Mouse (Mus musculus): Measurements from ENCODE around the gene Serpinb6a. TPM values are rescaled to one million over a fixed set of nuclear protein-coding genes. Genes with fewer than 3 reads are reported as not detected.

Gene Serpinb6a
- polyA plus RNA-seq (2014; fragmentation: Illumina TruSeq; extraction: RNeasy Lipid Tissue Mini Kit (QIAGEN cat#74804); ENCODE audit: low read depth, low replicate concordance) = 140 TPM

DNA sequence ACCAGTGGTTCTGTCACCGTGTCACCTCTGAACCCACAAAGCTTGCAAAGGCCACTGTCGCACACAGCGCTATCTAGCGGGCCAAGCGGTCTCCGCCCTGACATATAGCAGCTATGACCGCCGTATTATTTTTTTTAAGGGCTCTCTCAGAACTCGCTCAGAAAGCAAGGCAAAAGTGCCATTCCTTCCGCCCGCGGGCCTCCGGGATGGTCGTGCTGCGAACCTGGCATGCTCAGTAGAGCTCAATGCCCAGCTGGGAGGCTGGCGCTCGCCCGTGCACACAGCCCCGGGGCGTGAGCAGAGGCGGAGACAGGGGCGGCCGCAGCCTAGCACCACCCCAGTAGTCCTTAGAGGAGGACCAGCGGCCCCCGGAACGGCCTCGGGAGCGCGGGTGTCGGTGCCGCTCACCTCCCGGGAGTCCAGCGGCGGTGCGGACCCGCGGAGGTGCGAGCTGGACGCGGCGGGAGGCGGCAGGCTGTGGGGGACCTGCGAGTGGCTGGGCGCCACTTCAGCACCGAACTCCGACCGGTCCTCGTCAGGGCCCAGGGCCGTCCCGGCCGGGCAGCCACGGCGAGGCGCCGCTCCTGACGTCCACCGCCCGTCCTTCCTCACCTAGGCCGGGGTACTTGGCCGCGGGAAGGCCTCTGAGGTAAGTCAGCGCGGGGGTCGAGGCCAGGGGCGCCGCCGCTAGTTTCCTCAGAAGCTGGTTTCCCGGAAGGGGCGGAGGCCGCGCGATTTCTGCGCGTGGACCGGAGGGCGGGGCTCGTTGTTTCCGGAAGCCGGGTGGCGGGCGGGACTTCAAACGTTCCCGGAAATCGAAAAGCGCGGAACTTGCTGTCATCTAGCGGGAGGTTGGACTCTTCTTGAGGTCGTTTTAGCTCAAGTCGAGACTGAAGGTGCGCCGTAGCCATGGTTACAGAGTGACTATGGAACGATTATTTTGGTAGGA lies at the start of gene Serpinb6a, which contains the start of gene Ripk1:
Serpinb6a (minus strand) TSS at position 737 of the 949 bp plus-strand sequence.
Ripk1 (plus strand) TSS at position 306 of the 949 bp plus-strand sequence.

DNA sequence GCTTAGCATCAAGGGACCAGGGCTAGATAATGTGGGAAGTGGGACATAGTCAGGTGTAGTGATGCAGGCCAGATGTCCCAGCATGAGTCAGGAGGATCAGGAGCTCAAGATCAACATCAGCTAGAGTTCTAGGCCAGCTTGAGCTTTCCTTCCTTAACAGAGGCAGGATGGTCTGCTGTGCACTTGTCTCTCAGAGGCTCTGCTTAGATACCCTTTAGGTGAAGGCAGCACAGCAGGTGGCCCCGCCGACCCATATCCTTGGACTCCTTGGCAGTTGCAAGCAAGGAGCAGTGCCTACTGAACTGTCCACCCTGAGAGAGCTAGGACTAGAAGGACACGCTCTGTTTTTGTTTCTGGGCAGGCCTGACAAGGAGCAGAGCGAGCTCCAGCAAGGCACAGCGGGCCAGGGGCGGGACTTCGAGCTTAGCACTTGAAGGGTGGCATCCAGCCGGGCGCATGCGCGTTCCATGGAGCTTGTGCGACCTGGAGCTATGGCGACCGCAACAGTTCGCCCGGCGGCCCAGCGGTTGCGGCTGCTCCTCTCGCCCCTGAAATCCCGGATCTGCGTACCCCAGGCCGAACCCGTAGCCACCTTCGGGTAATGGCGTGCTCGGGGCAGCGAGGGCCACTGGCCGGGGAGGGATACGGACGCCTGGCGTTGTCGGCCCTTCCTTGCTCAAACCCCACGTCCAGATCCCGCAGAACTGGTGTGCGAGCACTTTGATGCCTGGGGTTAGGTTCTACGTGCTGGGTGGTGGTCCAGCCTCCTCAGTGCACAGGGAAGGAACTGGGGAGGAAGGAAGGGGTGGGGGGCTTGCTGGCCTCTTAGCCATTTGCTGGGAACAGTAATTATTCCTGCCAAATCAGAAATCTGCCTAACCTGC lies 34.8 kb upstream of the Serpinb6a start, which contains the start of gene Bphl:
Bphl (plus strand) TSS at position 426 of the 884 bp plus-strand sequence.

GRCm38 (mm10) chr13:33964206-33965046 lies 38.2 kb downstream of the Serpinb6a start, which contains the start of gene Nqo2:
TSS of gene Nqo2 (plus strand) at chr13:33964687.

DNA sequence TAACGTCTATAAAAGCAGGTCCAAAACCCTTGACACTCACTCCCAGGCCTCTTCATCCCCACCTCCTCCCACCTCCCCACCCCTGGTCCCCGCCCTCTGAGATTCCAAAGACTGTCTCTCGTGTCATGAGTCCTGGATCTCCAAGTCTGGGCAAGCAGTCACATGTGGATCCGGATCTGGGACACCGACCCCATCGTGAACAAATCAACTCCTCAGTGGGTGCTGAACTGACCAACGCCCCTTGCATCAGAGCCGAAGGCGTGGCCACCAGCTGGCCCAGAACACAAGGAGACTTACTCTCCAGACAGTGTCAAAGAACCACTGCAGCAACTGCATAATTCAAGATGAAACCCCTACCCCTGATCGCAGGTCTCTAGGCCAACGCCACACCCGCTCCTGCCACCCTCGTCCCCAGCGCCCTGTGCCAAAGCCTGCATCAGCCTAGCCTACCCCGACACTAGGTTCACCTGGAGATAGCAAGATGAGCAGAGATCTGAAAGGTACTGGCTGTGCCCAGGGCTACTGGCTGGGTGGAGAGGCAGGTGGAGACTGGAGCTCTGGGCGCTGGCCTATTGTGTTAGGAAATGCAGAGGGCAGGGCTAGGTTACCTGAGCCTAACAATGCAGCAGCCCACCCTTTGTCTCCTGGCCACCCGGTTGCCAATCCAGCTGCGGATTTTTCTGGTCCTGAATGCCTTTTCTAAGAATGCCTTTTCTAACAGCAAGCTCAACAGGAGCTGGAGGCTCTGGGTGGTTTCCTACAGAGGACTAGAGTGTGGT lies 97.2 kb downstream of the Serpinb6a start, which contains the start of gene Serpinb6c:
Serpinb6c (minus strand) TSS at position 533 of the 779 bp plus-strand sequence.

Other genes starting within 250 kb of the Serpinb6a start
- gene Serpinb6e, start 159.4 kb downstream of the Serpinb6a start, polyA plus RNA-seq (2014; fragmentation: Illumina TruSeq; extraction: RNeasy Lipid Tissue Mini Kit (QIAGEN cat#74804); ENCODE audit: low read depth, low replicate concordance) = not detected
- not detected for gene Serpinb6c, start 97.1 kb downstream of the Serpinb6a start, polyA plus RNA-seq (2014; fragmentation: Illumina TruSeq; extraction: RNeasy Lipid Tissue Mini Kit (QIAGEN cat#74804); ENCODE audit: low read depth, low replicate concordance)
- gene Nqo2, start 38.1 kb downstream of the Serpinb6a start, polyA plus RNA-seq (2014; fragmentation: Illumina TruSeq; extraction: RNeasy Lipid Tissue Mini Kit (QIAGEN cat#74804); ENCODE audit: low read depth, low replicate concordance) = 47.1 TPM
- 6.6 TPM for gene Ripk1, start 431 bp downstream of the Serpinb6a start, polyA plus RNA-seq (2014; fragmentation: Illumina TruSeq; extraction: RNeasy Lipid Tissue Mini Kit (QIAGEN cat#74804); ENCODE audit: low read depth, low replicate concordance)
- gene Bphl, start 34.8 kb upstream of the Serpinb6a start, polyA plus RNA-seq (2014; fragmentation: Illumina TruSeq; extraction: RNeasy Lipid Tissue Mini Kit (QIAGEN cat#74804); ENCODE audit: low read depth, low replicate concordance) = 40.8 TPM
- gene Tubb2a, start 75.2 kb upstream of the Serpinb6a start, polyA plus RNA-seq (2014; fragmentation: Illumina TruSeq; extraction: RNeasy Lipid Tissue Mini Kit (QIAGEN cat#74804); ENCODE audit: low read depth, low replicate concordance) = 46.2 TPM
- 3.1 TPM for gene Tubb2b, start 127.7 kb upstream of the Serpinb6a start, polyA plus RNA-seq (2014; fragmentation: Illumina TruSeq; extraction: RNeasy Lipid Tissue Mini Kit (QIAGEN cat#74804); ENCODE audit: low read depth, low replicate concordance)
- gene Psmg4, start 160.2 kb upstream of the Serpinb6a start, polyA plus RNA-seq (2014; fragmentation: Illumina TruSeq; extraction: RNeasy Lipid Tissue Mini Kit (QIAGEN cat#74804); ENCODE audit: low read depth, low replicate concordance) = 24.6 TPM

All from heart, adult 10 weeks (tissue).